Mouse (Mus musculus) left cerebral cortex, adult 11 months (tissue): ENCODE results near the gene Cwc27.

ENCODE experiments used
- DNase-seq: peaks from one replicate; pipeline ENCODE4 v3.0.0; 2022; ENCODE audit warnings: low spot score

Gene Cwc27

GRCm38 (mm10) chr13:104779104-104779670 is 37.8 kb downstream of the Cwc27 start:
- no peak for DNase-seq

- DNase-seq = no peak
Observed at GRCm38 (mm10) chr13:104763193-104763592, 53.7 kb downstream of the Cwc27 start.

- no peak for DNase-seq
Observed at GRCm38 (mm10) chr13:104762401-104762800, 54.5 kb downstream of the Cwc27 start.

DNA sequence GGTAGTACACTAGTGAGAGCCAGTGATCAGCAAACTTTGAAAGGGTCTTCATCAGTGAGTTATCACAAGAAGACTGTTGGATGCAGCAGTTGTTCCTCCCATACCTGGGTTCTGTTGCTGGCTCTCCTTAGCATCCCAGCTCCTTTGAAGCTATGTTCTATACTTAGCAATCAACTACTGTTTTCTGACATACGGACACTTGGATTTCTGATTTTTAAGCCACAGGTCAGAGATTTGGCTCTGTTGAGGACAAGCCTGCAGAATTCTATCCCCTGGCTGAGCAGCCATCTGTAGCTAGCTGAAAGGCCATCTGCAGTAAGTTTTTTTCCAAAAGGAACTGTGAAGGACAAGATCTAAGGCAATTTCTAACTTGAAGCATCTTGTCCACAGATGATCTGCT is 57.6 kb downstream of the Cwc27 start:
- no peak for DNase-seq

DNA sequence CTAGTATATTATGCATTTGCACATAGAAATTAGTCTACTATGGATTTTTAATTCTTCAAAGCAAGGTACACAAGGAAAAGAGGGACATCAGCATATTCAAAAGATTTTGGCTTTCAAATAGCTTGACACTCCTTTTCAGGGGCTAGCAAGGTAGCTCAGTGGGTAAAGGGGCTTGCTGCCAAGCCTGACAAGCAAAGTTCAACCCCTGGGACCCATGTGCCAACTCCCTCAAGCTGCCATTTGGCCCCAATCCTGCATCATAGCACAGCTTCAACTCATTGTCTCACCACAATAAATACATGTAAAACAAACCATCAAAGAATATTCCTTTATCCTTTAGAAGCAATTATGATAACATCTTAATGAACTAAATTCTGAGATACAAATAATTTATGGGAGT is 69.9 kb downstream of the Cwc27 start:
- no peak for DNase-seq

GRCm38 (mm10) chr13:104742866-104743265 is 74.1 kb downstream of the Cwc27 start:
- DNase-seq = no peak

DNA sequence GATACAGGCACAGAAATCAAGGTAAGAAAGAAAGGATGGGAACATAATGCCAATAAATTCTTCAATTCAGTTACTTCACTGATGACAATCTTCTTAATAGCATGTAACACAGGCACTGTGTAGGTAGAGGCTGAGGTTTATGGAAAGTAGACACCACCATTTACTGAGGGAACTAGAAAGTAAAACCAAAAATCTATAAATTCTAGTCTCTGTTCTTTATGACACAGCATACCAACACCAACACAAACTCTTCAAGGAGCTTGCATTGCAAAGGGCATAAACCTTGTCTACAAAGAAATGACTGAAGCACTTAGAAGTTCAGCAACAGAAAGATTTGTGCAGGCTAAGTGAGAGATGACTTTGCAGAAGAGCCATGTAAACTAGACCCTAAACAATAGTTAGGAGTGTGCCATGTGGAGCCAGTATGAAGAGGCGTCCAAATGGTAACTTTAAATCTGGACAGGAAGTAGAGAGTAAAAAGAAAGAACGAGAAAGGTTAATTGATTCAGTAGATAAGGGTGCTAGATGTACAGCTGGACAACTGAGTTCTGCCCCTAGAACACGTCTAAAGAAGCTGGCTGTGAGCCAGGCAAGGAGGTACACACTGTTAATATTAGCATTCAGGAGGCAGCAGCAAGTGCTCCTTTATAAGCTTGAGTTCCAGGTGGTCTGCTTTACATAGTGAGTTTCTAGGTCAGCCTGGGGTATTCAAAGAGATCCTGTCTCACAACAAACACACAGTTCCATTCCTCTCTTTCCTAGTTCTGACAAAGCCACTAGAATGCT is 87.5 kb downstream of the Cwc27 start:
- no peak for DNase-seq

DNA sequence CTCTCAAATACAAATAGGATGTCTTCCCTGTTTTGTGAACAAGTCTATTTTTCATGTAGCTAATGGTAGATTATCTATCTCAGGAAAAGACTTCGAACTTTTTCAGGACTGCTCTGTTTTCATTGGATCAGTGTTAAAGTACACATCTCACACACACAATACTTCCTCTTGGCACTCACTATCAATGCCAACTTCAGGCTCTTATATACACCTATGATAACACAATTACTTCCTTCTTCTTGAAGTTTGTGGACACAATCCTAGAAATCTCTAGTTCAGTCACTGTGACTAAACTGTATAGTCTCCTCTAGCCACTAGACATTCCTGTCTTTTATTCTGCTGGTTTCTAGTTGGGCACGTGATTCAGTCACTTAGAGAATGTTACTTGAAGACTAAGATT is 89.3 kb downstream of the Cwc27 start:
- DNase-seq = no peak

DNA sequence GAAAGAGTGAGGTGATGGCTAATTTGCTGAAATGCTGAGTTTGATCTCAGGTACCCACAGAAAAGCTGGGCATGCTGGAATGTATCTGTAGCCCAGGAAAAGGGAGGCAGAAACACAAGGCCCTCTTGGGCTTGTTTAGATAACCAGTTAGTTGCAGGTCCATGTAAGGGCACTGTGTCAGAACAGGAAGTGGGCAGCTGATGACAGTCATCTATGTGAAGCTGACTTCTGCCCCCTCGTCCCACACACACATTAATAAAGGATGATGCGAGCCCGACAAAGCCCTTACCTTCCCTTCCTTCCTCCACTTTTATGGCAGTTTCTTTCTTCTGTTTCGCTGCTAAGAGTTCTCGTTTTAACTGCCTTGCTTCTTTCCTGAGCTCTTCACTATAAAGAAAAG is 96.8 kb downstream of the Cwc27 start:
- no peak for DNase-seq

DNA sequence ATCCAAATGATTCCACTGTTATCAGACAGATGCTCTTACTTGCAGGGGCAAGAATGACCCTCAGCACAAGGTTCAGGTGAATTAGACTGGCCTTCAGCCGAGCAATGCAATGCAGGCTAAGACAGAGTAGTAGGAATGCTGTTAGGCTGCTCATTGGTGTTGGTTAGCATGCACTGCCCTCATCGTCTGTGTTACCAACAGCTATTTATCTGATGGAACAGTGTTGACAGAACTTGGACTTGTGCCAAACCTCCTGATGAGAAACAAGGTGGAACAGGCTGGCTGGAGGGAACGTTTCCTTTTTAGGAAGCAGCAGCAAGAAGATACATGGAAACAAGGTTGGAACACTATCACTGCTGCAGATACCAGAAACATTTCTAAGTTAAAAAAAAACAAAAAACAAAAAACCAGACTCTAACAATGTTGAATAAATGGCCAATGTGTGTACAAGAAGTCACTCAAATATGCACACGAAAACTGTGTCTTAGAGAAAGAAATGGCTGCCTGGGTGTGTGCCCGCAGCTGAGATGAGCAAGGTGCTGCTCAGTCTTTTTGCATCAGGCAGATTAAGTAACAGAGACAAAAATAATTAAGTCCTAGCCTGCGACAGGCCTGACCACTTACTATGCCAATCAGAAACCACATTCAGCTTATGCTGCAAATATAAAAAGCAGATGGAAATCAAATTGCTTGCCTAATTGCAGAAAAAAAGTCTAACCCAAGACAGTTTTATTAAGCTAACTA is 122.2 kb downstream of the Cwc27 start:
- DNase-seq = no peak

- DNase-seq = no peak
Observed at GRCm38 (mm10) chr13:104692710-104693109, 124.2 kb downstream of the Cwc27 start.

DNA sequence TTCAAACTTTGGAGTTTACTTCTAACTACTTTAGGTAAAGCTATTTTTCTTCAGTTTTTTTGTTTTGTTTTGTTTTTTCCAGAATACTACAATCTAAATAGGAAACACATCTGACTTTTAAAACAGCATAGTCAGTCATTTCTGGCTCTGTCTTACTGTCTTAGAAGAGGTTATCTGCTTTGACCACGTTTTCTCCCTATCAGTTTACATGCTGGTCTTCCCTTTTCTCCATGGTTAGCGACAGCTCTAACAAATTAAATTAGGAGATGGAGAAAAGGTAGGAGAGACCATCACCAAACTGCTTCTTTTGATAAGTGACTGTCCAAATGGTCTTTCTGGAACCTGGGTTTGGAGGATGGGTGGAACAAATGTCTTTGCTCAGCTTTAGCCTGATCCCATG is 131.4 kb downstream of the Cwc27 start:
- no peak for DNase-seq

DNA sequence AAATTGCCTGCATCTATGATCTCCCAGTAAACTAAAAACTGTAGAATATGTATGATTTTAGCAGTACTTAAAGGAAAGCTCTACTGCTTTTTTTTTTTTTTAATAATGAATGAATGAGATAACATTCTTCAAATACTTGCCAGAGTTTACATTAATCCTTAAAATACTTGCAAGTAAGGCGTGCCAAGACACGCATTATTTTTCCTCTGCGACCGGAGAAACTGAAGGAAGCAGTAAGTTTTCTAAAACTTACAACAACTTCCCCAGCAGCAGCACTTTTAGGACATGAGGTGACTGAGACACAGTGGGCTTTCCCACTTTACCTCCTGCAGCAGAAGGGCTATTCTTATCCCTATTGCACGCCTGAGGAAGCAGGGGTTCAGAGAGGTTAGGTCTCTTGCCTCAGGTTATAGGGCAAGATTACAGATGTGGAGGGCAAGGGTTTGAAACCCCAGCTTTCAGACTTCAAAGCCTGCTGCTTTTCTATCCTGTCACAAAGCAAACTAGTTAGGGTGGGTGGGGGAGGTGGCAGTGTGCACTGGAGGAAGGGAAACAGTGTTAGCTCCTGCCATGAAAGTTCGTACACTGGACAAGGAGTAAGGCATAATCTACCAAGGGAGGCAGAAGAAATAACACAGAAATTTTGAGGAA is 132.5 kb downstream of the Cwc27 start:
- DNase-seq = no peak

- peak; percentile 9 for DNase-seq
Observed at GRCm38 (mm10) chr13:104681212-104681611, 135.7 kb downstream of the Cwc27 start.

DNA sequence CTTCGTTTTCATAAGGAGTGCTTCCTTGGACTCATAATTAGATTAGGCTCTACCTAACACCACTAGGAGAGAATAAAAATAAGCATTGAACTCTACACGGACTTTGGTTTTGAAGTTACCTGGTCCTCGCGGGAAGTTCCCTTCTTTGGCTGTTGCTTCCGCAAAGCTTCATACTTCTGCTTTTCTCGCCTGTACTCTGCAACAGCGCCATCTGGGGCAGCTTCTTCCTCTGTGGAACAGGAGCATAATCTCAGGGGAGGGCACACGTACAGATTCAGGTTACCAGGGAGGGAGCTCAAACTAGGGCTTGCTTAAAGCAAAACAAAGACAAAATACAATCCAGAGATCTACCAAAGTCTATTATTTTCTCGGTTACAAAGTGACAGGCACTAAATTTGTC is 155.8 kb downstream of the Cwc27 start:
- no peak for DNase-seq

- DNase-seq = no peak
Observed at GRCm38 (mm10) chr13:104660042-104660680, 156.8 kb downstream of the Cwc27 start.

DNA sequence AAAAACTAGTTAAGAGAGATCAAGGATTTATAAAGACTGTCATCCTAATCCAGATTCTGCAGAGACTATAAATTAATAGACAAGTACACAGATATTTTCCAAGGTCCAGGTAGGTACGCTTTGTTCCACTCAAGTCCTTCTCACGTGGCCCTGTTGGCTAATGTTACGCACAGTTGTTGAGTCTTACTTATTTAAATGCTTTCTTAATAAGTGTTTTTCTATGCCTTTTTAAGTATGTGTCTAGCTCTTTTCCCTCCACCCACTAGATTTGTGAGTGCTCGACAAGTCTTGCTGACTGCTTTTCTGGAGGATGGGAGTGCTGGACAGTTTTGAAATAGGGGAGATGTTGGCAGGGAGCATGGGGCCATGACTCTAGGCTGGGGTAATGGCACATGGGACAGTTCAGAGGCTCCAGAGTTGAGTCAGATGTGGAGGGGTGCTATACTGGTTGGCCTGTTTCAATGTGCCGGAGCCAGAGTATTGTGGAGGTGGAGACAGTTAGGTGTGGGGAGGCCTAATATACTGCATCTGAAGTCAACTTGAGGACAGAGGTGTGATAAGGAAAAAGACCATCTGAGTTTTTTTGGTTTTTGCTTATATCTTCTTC is 160.2 kb downstream of the Cwc27 start:
- no peak for DNase-seq

DNA sequence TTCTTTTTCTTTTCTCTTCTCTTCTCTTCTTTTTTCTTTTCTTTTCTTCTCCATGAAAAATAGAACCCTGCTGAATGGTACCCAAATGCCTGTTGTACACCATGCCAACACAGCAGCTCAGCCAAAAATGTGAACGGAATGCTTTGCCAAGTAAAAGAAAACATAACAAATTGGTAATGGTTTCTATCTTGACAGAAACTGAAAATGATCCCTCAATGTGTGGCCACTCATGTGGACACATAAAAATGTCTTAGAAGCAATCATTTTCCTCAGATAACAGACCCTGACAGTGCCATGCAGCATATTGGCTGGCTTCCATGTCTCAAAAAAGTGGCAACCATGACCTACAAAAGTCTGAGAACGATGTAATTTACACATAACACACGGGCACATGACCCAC is 161.8 kb downstream of the Cwc27 start:
- no peak for DNase-seq

GRCm38 (mm10) chr13:104651763-104652162 is 165.2 kb downstream of the Cwc27 start:
- DNase-seq = no peak

DNA sequence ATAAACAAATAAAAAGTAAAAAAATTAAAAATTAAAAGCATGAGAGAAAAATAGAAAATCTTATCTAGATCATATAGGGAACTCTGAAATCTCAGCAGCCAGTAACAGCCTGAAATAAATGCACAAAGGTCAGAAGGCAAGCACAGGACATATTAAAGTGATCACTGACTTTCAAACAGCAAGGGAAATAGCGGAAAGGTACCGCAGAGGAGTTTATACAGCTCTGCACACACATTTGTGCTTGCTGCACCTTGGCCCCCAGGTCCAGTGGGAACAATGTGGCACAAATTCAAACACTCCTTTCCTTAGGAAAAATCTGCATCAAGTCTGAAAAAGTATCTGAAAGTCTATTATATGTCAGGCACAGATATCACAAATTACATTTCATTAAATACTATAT is 166.3 kb downstream of the Cwc27 start:
- DNase-seq = no peak

DNA sequence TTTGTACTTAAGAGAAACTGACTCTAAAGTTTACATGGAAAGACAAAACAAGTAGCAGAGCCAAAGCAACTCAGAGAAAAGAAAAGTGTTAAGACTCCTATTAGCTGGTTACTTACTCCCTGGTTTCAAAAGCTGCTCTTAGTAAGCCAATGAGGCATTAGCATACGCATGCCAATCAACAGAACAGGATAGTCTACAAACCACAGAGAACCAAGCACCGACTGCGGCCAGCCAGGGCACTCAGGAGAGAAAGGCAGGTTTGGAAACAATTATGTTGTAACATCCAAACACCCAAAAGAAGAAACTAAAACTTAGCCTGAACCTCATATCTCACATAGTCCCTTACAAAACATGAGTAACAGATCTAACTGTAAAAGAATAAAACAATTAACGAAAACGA is 166.8 kb downstream of the Cwc27 start:
- no peak for DNase-seq
